Mouse (Mus musculus) heart, postnatal 25 days (tissue): ENCODE data around the gene 1110008P14Rik. TPM values are rescaled to one million over a fixed set of nuclear protein-coding genes. Genes with fewer than 3 reads are reported as not detected.

Experiments used
- total RNA-seq, 2 experiments: library from RNA; stranded (reverse); gene quantifications; 2 replicates each; pipeline ENCODE4 v1.2.3; 2021

1110008P14Rik gene
- total RNA-seq, 2 experiments from 2014 or later, result 47.7 to 49.6 TPM

Other genes with a start within 250 kb of the 1110008P14Rik start
- gene Prrc2b, start 230.9 kb downstream of the 1110008P14Rik start, total RNA-seq, result 10 to 100 TPM; 79.0 to 89.8 TPM
- 10 to 100 TPM; 13.5 to 14.9 TPM for gene Pomt1, start 145.3 kb downstream of the 1110008P14Rik start, total RNA-seq
- gene Uck1, start 121.8 kb downstream of the 1110008P14Rik start, total RNA-seq, result 10 to 100 TPM; 19.6 to 21.7 TPM
- 10 to 100 TPM; 70.6 to 71.2 TPM for gene Golga2, start 94.6 kb downstream of the 1110008P14Rik start, total RNA-seq
- 100 to 1,000 TPM; 177 to 188 TPM for gene Swi5, start 93.9 kb downstream of the 1110008P14Rik start, total RNA-seq
- gene Ciz1, start 29.6 kb downstream of the 1110008P14Rik start, total RNA-seq, result 10 to 100 TPM; 25.6 to 32.2 TPM
- 1 to 10 TPM; 5.0 to 5.2 TPM for gene Dnm1, start 28.6 kb downstream of the 1110008P14Rik start, total RNA-seq
- gene Lcn2, start 6.3 kb upstream of the 1110008P14Rik start, total RNA-seq, result 1 to 10 TPM; 3.1 to 3.6 TPM
- gene Ptges2, start 14.0 kb upstream of the 1110008P14Rik start, total RNA-seq, result 10 to 100 TPM; 78.1 to 81.2 TPM
- gene Naif1, start 68.5 kb upstream of the 1110008P14Rik start, total RNA-seq, result 1 to 10 TPM; 3.4 to 4.2 TPM
- gene Slc25a25, start 69.5 kb upstream of the 1110008P14Rik start, total RNA-seq, result 1 to 10 TPM; 5.6 to 7.5 TPM
- gene Fam102a, start 153.4 kb upstream of the 1110008P14Rik start, total RNA-seq, result 1 to 10 TPM; 7.8 to 9.2 TPM
- 10 to 100 TPM; 18.6 to 23.3 TPM for gene Dpm2, start 188.9 kb upstream of the 1110008P14Rik start, total RNA-seq
- gene Pip5kl1, start 192.9 kb upstream of the 1110008P14Rik start, total RNA-seq, result not detected
- not detected for gene 9430097D07Rik, start 193.7 kb upstream of the 1110008P14Rik start, total RNA-seq
- 10 to 100 TPM; 17.7 to 21.4 TPM for gene St6galnac4, start 205.2 kb upstream of the 1110008P14Rik start, total RNA-seq
- 100 to 1,000 TPM; 104 to 110 TPM for gene St6galnac6, start 217.8 kb upstream of the 1110008P14Rik start, total RNA-seq
- 100 to 1,000 TPM; 733 to 743 TPM for gene Ak1, start 239.8 kb upstream of the 1110008P14Rik start, total RNA-seq